Mouse (Mus musculus): ENCODE measurements around the gene Amz2. TPM values are rescaled to one million over a fixed set of nuclear protein-coding genes. Genes with fewer than 3 reads are reported as not detected.

Gene Amz2
- polyA plus RNA-seq, 2 experiments = 12.6 to 13.1 TPM

DNA sequence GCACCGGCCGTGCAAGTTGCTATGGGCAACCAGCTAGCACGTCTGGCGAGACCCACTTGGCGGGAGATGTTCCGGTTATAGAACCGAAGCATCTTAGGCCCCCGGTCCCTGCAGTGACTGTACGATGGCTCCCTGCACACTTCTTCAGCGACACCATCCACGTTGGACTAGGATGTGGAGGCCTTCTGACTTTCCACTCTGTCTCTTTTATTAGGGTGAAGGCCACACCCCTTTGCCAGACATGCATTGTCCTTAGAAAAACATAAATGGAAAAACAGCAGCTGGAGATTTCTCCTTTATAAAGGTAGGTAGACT lies 483 bp downstream of the Amz2 start:
- peaks cover 2% of the 10 kb centered on the region; the same call in 1 of the 2 replicates for H3K9me3 ChIP-seq (ENCODE audit: control insufficient read depth, low read length)
- peaks cover 16% of the 10 kb centered on the region for H3K36me3 ChIP-seq (replicated peaks; ENCODE audit: control insufficient read depth, insufficient read depth, low read depth)
- no peaks in the 10 kb centered on the region for H3K27me3 ChIP-seq (ENCODE audit: control insufficient read depth, insufficient read depth, low read length)
- TF ChIP-seq EP300 (IDR thresholded peaks at IDR 0.05; ENCODE audit: low read depth) = no peak
- TF ChIP-seq CTCF (IDR thresholded peaks at IDR 0.05; ENCODE audit: low read depth) = no peak
- under 1% methylated on average over 11 of the region's 11 CpGs for WGBS (ENCODE audit: insufficient replicate concordance)
- ATAC-seq (ENCODE audit: insufficient read depth) = no peak
- no peak for DNase-seq (ENCODE audit: low read depth in 3 of 3, low spot score in 3 of 3)
- peaks cover 12 to 18% of the 10 kb centered on the region in 2 experiments for H3K4me1 ChIP-seq (replicated peaks; ENCODE audit: control insufficient read depth in 2 of 2, insufficient read depth in 2 of 2, low read length in 1 of 2)
- peak overlapping the region; percentile 75 to 85 for H3K4me3 ChIP-seq (ENCODE audit: insufficient read depth in 1 of 2, low read depth in 2 of 2, low read length in 2 of 2)
- peak overlapping the region; percentile 77 for H3K27ac ChIP-seq
- peak overlapping the region; percentile 83 for H3K4me2 ChIP-seq (ENCODE audit: low read depth)
- H3K9ac ChIP-seq (replicated peaks) = peak overlapping the region; percentile 72

DNA sequence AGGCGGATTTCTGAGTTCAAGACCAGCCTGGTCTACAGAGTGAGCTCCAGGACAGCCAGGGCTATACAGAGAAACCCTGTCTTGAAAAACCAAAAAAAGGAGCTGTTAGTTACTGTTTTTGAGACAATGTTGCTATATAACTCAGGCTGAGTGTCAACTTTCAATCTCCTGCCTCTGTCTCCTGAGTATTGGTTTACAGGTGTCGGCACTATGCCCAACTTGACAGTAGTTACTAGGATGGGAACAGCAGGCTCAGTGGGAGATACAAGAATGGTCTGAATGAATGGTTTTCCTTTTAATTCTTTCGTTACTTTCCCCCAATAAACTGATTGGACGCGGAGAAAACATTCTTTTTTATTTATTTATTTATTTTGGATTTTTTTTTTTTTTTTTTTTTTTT lies 1.6 kb downstream of the Amz2 start:
- Histone ChIP-seq H3K27me3 (ENCODE audit: control insufficient read depth, insufficient read depth, low read length) (no peaks in the 10 kb centered on the region), H3K36me3 (replicated peaks; ENCODE audit: control insufficient read depth, insufficient read depth, low read depth) (peaks cover 16% of the 10 kb centered on the region), H3K4me1 (replicated peaks; ENCODE audit: control insufficient read depth in 2 of 2, insufficient read depth in 2 of 2, low read length in 1 of 2) (peaks cover 12 to 18% of the 10 kb centered on the region in 2 experiments), H3K9me3 (ENCODE audit: control insufficient read depth, low read length) (no peaks in the 10 kb centered on the region), H3K4me3 (ENCODE audit: insufficient read depth in 1 of 2, low read depth in 2 of 2, low read length in 2 of 2) (no peak overlapping the region), H3K4me2 (ENCODE audit: low read depth) (peak overlapping the region; percentile 83), H3K27ac (no peak overlapping the region), H3K9ac (replicated peaks) (no peak overlapping the region)
- 84% methylated on average over 5 of the region's 5 CpGs for WGBS (ENCODE audit: insufficient replicate concordance)
- DNase-seq (ENCODE audit: low read depth in 3 of 3, low spot score in 3 of 3) (no peak), ATAC-seq (ENCODE audit: insufficient read depth) (no peak)
- TF ChIP-seq EP300 (IDR thresholded peaks at IDR 0.05; ENCODE audit: low read depth) (no peak), CTCF (IDR thresholded peaks at IDR 0.05; ENCODE audit: low read depth) (no peak)

DNA sequence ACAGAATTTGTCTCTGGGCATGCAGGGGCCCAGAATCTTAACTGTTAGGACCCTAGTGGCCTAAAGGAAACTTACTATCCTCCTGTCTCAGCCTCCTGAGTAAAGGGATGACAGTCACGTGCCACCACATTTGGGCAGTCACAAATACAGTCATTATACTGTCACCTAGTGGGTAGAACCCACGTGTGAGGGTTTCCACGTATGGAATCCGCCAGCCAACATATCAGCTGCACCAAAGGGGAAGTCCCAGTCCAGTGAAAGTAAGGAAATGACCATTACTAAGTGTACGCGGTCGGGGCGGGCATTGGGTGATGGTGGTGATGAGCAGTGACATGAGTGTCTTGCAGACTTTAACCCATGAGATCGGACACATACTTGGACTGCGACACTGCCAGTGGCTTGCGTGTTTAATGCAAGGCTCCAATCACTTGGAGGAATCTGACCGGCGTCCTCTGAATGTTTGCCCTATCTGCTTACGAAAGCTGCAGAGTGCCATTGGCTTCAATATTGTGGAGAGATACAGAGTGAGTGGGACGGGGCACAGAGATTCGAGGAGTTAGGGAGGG lies 8.6 kb downstream of the Amz2 start:
- ATAC-seq (ENCODE audit: insufficient read depth) = no peak
- no peak for TF ChIP-seq EP300 (IDR thresholded peaks at IDR 0.05; ENCODE audit: low read depth)
- TF ChIP-seq CTCF (IDR thresholded peaks at IDR 0.05; ENCODE audit: low read depth) = no peak
- no peaks in the 10 kb centered on the region; a peak in 1 of 4 replicates for H3K4me1 ChIP-seq (replicated peaks; ENCODE audit: control insufficient read depth in 2 of 2, insufficient read depth in 2 of 2, low read length in 1 of 2)
- DNase-seq (ENCODE audit: low read depth in 3 of 3, low spot score in 3 of 3) = no peak
- no peak overlapping the region for H3K27ac ChIP-seq
- H3K4me2 ChIP-seq (ENCODE audit: low read depth) = no peak overlapping the region
- no peaks in the 10 kb centered on the region for H3K9me3 ChIP-seq (ENCODE audit: control insufficient read depth, low read length)
- no peak overlapping the region for H3K4me3 ChIP-seq (ENCODE audit: insufficient read depth in 1 of 2, low read depth in 2 of 2, low read length in 2 of 2)
- no peaks in the 10 kb centered on the region for H3K27me3 ChIP-seq (ENCODE audit: control insufficient read depth, insufficient read depth, low read length)
- no peak overlapping the region for H3K9ac ChIP-seq (replicated peaks)
- WGBS (ENCODE audit: insufficient replicate concordance) = 69% methylated on average over 16 of the region's 16 CpGs
- H3K36me3 ChIP-seq (replicated peaks; ENCODE audit: control insufficient read depth, insufficient read depth, low read depth) = peaks cover 13% of the 10 kb centered on the region

DNA sequence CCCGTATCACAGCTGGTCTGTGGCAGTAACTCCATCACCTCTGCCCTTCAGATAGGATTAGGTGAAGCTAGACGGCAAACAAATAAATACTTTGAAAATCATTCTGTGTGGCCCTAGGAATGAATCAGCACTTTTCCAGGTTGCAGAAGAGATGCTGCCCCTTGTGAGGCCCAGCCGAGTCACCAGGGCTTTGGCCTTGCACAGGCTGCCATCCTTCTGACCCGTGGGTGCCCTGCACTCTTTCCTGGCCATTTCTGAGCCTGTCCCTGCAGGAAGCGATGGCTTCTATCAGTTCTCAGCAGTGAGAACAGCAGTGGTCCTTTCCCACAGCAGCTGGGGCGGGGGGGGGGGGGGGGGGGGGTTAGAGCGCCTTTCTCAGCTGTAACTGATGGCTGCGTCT lies 11.1 kb downstream of the Amz2 start:
- Histone ChIP-seq H3K4me3 (ENCODE audit: insufficient read depth in 1 of 2, low read depth in 2 of 2, low read length in 2 of 2) (no peak overlapping the region), H3K27ac (no peak overlapping the region), H3K9ac (replicated peaks) (no peak overlapping the region), H3K4me1 (replicated peaks; ENCODE audit: control insufficient read depth in 2 of 2, insufficient read depth in 2 of 2, low read length in 1 of 2) (peaks cover 8 to 9% of the 10 kb centered on the region in 2 experiments), H3K4me2 (ENCODE audit: low read depth) (no peak overlapping the region), H3K27me3 (ENCODE audit: control insufficient read depth, insufficient read depth, low read length) (no peaks in the 10 kb centered on the region), H3K36me3 (replicated peaks; ENCODE audit: control insufficient read depth, insufficient read depth, low read depth) (peaks cover 5% of the 10 kb centered on the region; the same call in 1 of the 2 replicates), H3K9me3 (ENCODE audit: control insufficient read depth, low read length) (no peaks in the 10 kb centered on the region)
- TF ChIP-seq EP300 (IDR thresholded peaks at IDR 0.05; ENCODE audit: low read depth) (no peak), CTCF (IDR thresholded peaks at IDR 0.05; ENCODE audit: low read depth) (no peak)
- DNase-seq (ENCODE audit: low read depth in 3 of 3, low spot score in 3 of 3) (no peak), ATAC-seq (ENCODE audit: insufficient read depth) (no peak)
- WGBS (ENCODE audit: insufficient replicate concordance) = 46% methylated on average over 8 of the region's 8 CpGs

DNA sequence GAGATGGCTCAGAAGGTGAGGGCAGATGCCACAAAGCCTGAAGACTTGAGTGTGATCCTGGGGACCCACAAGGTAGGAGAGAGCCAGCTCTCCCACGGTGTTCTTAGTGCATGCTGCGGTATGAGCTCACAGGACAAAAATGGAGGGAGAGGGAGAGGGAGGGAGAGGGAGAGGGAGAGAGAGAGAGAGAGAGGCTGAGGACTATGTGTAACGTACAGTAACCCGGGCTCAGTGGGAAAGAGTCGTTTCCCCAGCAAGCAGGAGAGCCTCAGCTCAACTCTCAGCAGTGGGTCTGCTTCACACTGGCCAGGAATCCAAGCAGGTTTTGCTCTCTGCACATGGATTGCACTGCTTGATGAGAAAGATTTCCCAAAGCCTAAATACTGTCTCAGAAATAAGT lies 13.5 kb downstream of the Amz2 start:
- 44% methylated on average over 5 of the region's 5 CpGs for WGBS (ENCODE audit: insufficient replicate concordance)
- H3K36me3 ChIP-seq (replicated peaks; ENCODE audit: control insufficient read depth, insufficient read depth, low read depth) = peaks cover 2% of the 10 kb centered on the region; the same call in 1 of the 2 replicates
- no peak for TF ChIP-seq EP300 (IDR thresholded peaks at IDR 0.05; ENCODE audit: low read depth)
- no peak for TF ChIP-seq CTCF (IDR thresholded peaks at IDR 0.05; ENCODE audit: low read depth)
- H3K9ac ChIP-seq (replicated peaks) = no peak overlapping the region
- no peak for DNase-seq (ENCODE audit: low read depth in 3 of 3, low spot score in 3 of 3)
- H3K27ac ChIP-seq = no peak overlapping the region
- peak overlapping the region; percentile 76 for H3K4me2 ChIP-seq (ENCODE audit: low read depth)
- peaks cover 13 to 16% of the 10 kb centered on the region in 2 experiments for H3K4me1 ChIP-seq (replicated peaks; ENCODE audit: control insufficient read depth in 2 of 2, insufficient read depth in 2 of 2, low read length in 1 of 2)
- H3K4me3 ChIP-seq (ENCODE audit: insufficient read depth in 1 of 2, low read depth in 2 of 2, low read length in 2 of 2) = no peak overlapping the region; a peak in 1 of 4 replicates
- no peak for ATAC-seq (ENCODE audit: insufficient read depth)
- no peaks in the 10 kb centered on the region for H3K27me3 ChIP-seq (ENCODE audit: control insufficient read depth, insufficient read depth, low read length)
- H3K9me3 ChIP-seq (ENCODE audit: control insufficient read depth, low read length) = no peaks in the 10 kb centered on the region

All from liver, embryonic 14.5 days (tissue).